Mouse (Mus musculus) stomach, postnatal 0 days (tissue): ENCODE data around the gene Armc2. TPM values are rescaled to one million over a fixed set of nuclear protein-coding genes. Genes with fewer than 3 reads are reported as not detected.

Source experiments
- ATAC-seq: fragments of 200-750 bp; cut with Nextera tagmentation; 2 replicates; pipeline ENCODE4 v1.8.0; 2017; ENCODE audit not compliant: low FRiP score, low TSS enrichment
- DNase-seq: peaks from one replicate; pipeline ENCODE4 v3.0.0-alpha.2; 2016; ENCODE audit warnings: low spot score
- H3K27ac ChIP-seq: fragments of 300-500 bp; sonication (generic); replicated peaks from 2 replicates; pipeline ENCODE4 v1.5.1; 2014; ENCODE audit warnings: mild to moderate bottlenecking, control low read depth
- H3K27me3 ChIP-seq: fragments of 300-500 bp; sonication (generic); 2 replicates; pipeline ENCODE4 v1.6.1; 2014; ENCODE audit warnings: low read length; ENCODE audit not compliant: control insufficient read depth, insufficient read depth
- H3K36me3 ChIP-seq: fragments of 300-500 bp; sonication (generic); 2 replicates; pipeline ENCODE4 v1.6.1; 2014; ENCODE audit warnings: low read length, mixed read lengths; ENCODE audit not compliant: control insufficient read depth, insufficient read depth
- H3K4me1 ChIP-seq: fragments of 300-500 bp; sonication (generic); replicated peaks from 2 replicates; pipeline ENCODE4 v1.6.1; 2014; ENCODE audit warnings: antibody characterized with exemption; ENCODE audit not compliant: control insufficient read depth, insufficient read depth
- H3K4me2 ChIP-seq: fragments of 300-500 bp; sonication (generic); replicated peaks from 2 replicates; pipeline ENCODE4 v1.6.1; 2014; ENCODE audit warnings: low read depth, mild to moderate bottlenecking, control low read depth, moderate library complexity
- H3K4me3 ChIP-seq: fragments of 300-500 bp; sonication (generic); 2 replicates; pipeline ENCODE4 v1.5.1; 2014; ENCODE audit warnings: low read depth, low read length, control low read depth
- H3K9ac ChIP-seq: fragments of 300-500 bp; sonication (generic); 2 replicates; pipeline ENCODE4 v1.6.1; 2014; ENCODE audit warnings: mild to moderate bottlenecking, low read length, control low read depth, mixed read lengths
- H3K9me3 ChIP-seq: fragments of 300-500 bp; sonication (generic); 2 replicates; pipeline ENCODE4 v1.6.1; 2016; ENCODE audit warnings: low read length; ENCODE audit not compliant: control insufficient read depth
- CTCF ChIP-seq: IDR thresholded peaks from 2 replicates; pipeline ENCODE4 v1.5.1; 2016; ENCODE audit warnings: antibody characterized with exemption, low read depth, mild to moderate bottlenecking, moderate library complexity
- EP300 ChIP-seq: optimal IDR thresholded peaks from 2 replicates; pipeline ENCODE3; 2016; ENCODE audit warnings: antibody characterized with exemption
- WGBS: fragments of 180-500 bp; shearing (Covaris S2); extraction: QIAGEN DNeasy Blood & Tissue Kit; methylation state at CpG from one replicate; pipeline ENCODE4 v1.1.7; 2014; 5-methylcytosine and 5-hydroxymethylcytosine counted together
- polyA plus RNA-seq: library from polyadenylated mRNA; unstranded; fragments of >200 nt; fragmentation: Nextera tagmentation; extraction: Ambion mirVana; gene quantifications from 2 replicates; pipeline ENCODE4 v1.2.1, GENCODE M21; 2015

The Armc2 gene
- polyA plus RNA-seq, 1 experiment from 2014 or later, result 1.8 TPM

DNA sequence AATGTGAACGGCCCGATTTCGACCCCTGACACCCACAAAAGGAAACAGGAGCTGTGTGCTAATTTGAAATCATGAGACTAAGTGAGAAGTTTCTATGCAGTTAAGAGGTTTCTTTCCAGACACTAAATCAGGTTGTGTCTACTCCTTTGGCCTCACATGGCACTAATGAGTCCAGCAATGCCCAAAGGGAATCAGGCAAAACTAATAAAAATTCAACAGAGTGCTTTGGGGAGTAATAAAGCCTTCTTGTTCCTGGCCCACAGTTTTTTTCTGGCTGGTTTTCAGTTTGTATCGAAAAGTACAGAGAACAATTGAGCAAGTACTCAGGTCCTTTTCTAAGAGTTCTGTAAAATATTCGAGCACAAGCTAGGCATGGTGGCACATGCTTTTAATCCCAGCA is 4.2 kb downstream of the Armc2 start:
- no peak overlapping the region for H3K4me3 ChIP-seq
- no peak overlapping the region for H3K9ac ChIP-seq
- TF ChIP-seq CTCF (no peak), EP300 (no peak)
- no peaks in the 10 kb centered on the region for H3K36me3 ChIP-seq
- DNase-seq (no peak), ATAC-seq (no peak)
- WGBS, result 77% methylated on average over 5 of the region's 5 CpGs
- H3K27me3 ChIP-seq, result no peaks in the 10 kb centered on the region
- H3K4me2 ChIP-seq, result no peak overlapping the region
- no peak overlapping the region for H3K27ac ChIP-seq
- H3K9me3 ChIP-seq, result no peaks in the 10 kb centered on the region
- H3K4me1 ChIP-seq, result no peaks in the 10 kb centered on the region

DNA sequence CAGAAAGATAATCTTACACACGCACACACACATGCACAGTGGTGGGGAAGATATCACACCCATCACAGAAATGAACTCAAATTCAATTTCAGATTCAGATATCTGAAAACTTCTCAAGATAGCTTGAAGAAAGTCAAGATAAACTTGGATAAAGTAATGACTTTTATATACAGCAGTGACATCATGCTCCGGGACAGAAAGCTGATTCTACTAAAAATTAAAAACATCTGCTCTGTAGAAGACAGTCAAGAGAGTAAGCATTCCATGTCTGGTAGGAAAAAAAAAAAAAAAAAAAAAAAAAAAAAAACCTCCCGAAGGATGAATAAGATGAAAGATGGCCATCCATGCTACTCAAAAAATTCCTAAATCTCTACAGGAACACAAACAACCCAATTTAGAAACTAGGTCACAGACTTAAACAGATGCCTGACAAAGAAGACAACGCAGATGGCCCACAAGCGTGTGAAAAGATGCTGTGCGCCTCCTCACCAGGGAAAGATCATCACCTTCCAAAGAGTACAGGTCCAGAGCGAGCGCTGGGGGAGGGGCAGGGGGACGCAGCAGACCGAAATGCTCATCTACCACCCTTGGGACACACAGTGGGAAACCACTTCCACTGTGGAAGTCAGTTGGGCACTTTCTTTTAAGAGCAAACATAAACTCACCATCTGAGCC is 7.3 kb downstream of the Armc2 start:
- Histone ChIP-seq H3K27ac (no peak overlapping the region), H3K27me3 (no peaks in the 10 kb centered on the region), H3K4me1 (no peaks in the 10 kb centered on the region), H3K4me3 (no peak overlapping the region), H3K36me3 (no peaks in the 10 kb centered on the region), H3K9me3 (no peaks in the 10 kb centered on the region), H3K4me2 (no peak overlapping the region), H3K9ac (no peak overlapping the region)
- WGBS, result 77% methylated on average over 10 of the region's 10 CpGs
- no peak for TF ChIP-seq CTCF
- TF ChIP-seq EP300, result no peak
- DNase-seq (no peak), ATAC-seq (no peak)

DNA sequence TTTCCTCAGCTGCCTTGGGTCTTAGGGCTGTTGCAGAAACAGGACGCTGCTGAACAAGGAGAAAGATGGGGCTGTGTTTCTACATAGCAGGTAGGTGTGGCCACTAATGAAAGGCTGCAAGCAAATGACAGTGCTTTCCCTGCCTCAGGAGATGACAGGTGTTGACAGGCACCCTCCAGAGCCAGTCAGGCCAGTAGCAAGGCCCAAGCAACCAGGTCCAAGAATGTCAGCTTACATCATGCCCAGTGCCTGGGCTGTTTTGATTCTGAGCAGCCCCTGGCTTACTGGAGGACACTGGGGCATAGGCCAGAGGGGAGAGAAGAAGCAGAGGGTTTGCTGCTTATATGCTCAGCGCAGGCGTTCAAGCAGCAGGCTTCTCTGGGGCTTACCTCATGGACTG is 13.0 kb downstream of the Armc2 start:
- H3K4me1 ChIP-seq, result no peaks in the 10 kb centered on the region

DNA sequence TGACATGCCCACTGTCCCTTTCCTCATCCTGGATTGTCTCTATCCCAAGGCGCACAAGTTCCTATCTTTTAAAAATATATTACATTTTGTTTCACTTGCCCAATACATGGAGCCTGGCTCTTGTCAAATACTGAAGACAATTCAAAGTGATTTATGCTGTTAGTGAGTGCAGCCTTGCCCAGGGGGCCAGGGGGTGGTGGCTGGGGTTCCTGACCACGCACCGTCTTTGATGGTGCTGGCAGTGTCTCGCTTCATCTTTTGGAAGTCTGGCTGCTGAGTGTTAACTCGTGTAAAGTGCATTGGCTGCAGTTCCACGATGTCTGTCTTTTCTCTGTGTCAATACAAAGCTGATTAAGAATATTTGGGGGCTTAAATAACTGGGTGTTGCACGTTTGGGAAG is 13.6 kb downstream of the Armc2 start:
- H3K4me2 ChIP-seq, result no peak overlapping the region
- H3K36me3 ChIP-seq, result no peaks in the 10 kb centered on the region
- no peak for TF ChIP-seq EP300
- TF ChIP-seq CTCF, result no peak
- H3K4me3 ChIP-seq, result no peak overlapping the region
- H3K9me3 ChIP-seq, result no peaks in the 10 kb centered on the region
- no peaks in the 10 kb centered on the region for H3K4me1 ChIP-seq
- H3K27ac ChIP-seq, result no peak overlapping the region; the same call in 1 of the 2 replicates
- WGBS, result 43% methylated on average over 7 of the region's 7 CpGs
- no peak overlapping the region for H3K9ac ChIP-seq
- no peaks in the 10 kb centered on the region for H3K27me3 ChIP-seq
- ATAC-seq (no peak), DNase-seq (no peak)

More for the DNA sequence above, 13.0 kb downstream of the Armc2 start:
- no peak overlapping the region for H3K9ac ChIP-seq
- no peak overlapping the region for H3K4me2 ChIP-seq
- no peak overlapping the region for H3K4me3 ChIP-seq
- TF ChIP-seq CTCF, result no peak
- TF ChIP-seq EP300, result no peak
- no peak for DNase-seq
- WGBS, result 58% methylated on average over 3 of the region's 3 CpGs
- H3K36me3 ChIP-seq, result no peaks in the 10 kb centered on the region
- peak overlapping the region; percentile 36 for H3K27ac ChIP-seq
- ATAC-seq, result no peak
- H3K9me3 ChIP-seq, result no peaks in the 10 kb centered on the region
- H3K27me3 ChIP-seq, result no peaks in the 10 kb centered on the region

DNA sequence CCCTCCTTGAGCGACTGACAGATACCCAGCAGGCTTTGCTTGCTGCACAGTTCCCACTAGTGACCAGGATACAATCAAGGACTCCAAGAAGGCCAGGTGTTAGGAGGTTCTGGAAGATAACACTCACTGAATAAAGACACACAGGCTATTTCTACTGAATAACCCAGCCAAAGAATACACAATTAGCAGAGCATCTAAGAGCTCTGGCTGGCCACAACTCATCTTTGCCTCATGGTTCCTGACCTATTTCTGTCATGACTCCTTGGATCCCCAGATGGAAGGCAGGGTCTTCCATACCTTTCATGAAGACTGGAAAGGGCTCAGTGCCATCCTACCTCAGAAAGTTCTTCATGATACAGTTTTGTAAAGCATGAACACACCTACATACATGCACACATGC is 14.2 kb downstream of the Armc2 start:
- WGBS, result 79% methylated on average over 1 of the region's 1 CpGs
- no peak overlapping the region for H3K9ac ChIP-seq
- H3K36me3 ChIP-seq, result no peaks in the 10 kb centered on the region
- no peak for TF ChIP-seq EP300
- TF ChIP-seq CTCF, result no peak
- no peak overlapping the region for H3K4me2 ChIP-seq
- H3K9me3 ChIP-seq, result no peaks in the 10 kb centered on the region
- ATAC-seq (no peak), DNase-seq (no peak)
- no peak overlapping the region for H3K27ac ChIP-seq
- H3K27me3 ChIP-seq, result no peaks in the 10 kb centered on the region
- no peaks in the 10 kb centered on the region for H3K4me1 ChIP-seq
- H3K4me3 ChIP-seq, result no peak overlapping the region

DNA sequence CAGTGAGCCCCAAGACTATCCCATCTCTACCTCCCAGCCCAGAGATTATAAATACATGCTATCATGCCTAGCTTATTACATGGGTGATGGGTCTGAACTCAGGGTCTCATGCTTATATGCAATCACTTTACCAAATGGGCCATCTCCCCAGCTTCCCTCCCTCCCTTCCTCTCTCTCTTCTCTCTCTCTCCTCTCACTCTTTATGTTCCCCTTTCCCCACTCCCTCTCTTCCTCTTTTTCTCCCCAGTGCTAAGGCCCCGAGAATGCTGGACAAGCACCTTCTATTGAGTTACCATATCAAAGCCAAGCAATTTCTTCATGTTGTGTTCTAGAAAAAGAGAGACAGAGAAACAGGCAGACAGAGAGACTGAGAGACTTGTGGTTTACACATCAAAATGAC is 14.7 kb downstream of the Armc2 start:
- 55% methylated on average over 1 of the region's 1 CpGs for WGBS
- Histone ChIP-seq H3K9me3 (no peaks in the 10 kb centered on the region), H3K36me3 (no peaks in the 10 kb centered on the region), H3K4me1 (no peaks in the 10 kb centered on the region), H3K4me2 (no peak overlapping the region), H3K27me3 (no peaks in the 10 kb centered on the region), H3K4me3 (no peak overlapping the region), H3K27ac (no peak overlapping the region), H3K9ac (no peak overlapping the region)
- TF ChIP-seq EP300 (no peak), CTCF (no peak)
- ATAC-seq (no peak), DNase-seq (no peak)
